Mouse (Mus musculus): ENCODE measurements around the gene Rpl3l. TPM values are rescaled to one million over a fixed set of nuclear protein-coding genes. Genes with fewer than 3 reads are reported as not detected.

Rpl3l gene
- polyA plus RNA-seq, 1 experiment from 2014 or later = 1.3 TPM

GRCm38 (mm10) chr17:24728184-24728583, 564 bp downstream of the Rpl3l start:
- 67% methylated on average over 17 of the region's 17 CpGs for WGBS
- no peak for ATAC-seq (ENCODE audit: insufficient number of reproducible peaks, insufficient read depth, low FRiP score, low read depth)
- H3K27ac ChIP-seq (replicated peaks in 1 of 2; ENCODE audit: control insufficient read depth in 1 of 2, insufficient read depth in 1 of 2, low read depth in 2 of 2, low read length in 2 of 2) = no peak overlapping the region
- no peak overlapping the region for H3K4me3 ChIP-seq (ENCODE audit: control insufficient read depth in 1 of 2, insufficient read depth in 1 of 2, low read depth in 1 of 2, low read length in 2 of 2)
- H3K4me1 ChIP-seq (ENCODE audit: control insufficient read depth in 2 of 2, insufficient read depth in 2 of 2, low read length in 2 of 2) = peaks cover 11 to 18% of the 10 kb centered on the region in 2 experiments
- H3K27me3 ChIP-seq (ENCODE audit: control insufficient read depth, insufficient read depth, low read length) = no peaks in the 10 kb centered on the region
- H3K9me3 ChIP-seq (ENCODE audit: control insufficient read depth, low read length) = no peaks in the 10 kb centered on the region
- no peak overlapping the region for H3K9ac ChIP-seq (ENCODE audit: low read length)
- H3K36me3 ChIP-seq (ENCODE audit: control insufficient read depth, insufficient read depth, low read length) = no peaks in the 10 kb centered on the region
- H3K4me2 ChIP-seq (ENCODE audit: low read length) = no peak overlapping the region

DNA sequence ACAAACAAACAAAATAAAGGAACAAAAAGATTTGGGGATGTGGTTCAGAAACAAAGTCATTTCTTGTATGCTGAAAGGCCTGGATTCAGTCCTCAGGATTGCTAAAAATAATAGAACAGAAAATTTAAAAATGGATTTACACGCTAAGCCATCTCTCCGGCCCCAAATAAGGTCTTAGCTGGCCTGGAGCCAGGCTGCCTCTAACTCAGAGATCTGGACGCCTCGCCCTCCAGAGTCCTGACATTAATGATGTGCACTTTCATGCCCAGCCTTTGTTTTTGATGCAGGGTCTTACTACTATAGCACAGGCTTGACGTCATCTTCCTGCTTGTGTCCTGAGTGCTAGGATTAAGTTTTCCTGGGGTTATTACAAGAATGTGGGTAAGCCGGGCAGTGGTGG, 1.4 kb downstream of the Rpl3l start:
- no peaks in the 10 kb centered on the region for H3K27me3 ChIP-seq (ENCODE audit: control insufficient read depth, insufficient read depth, low read length)
- no peak overlapping the region for H3K4me3 ChIP-seq (ENCODE audit: control insufficient read depth in 1 of 2, insufficient read depth in 1 of 2, low read depth in 1 of 2, low read length in 2 of 2)
- no peak overlapping the region for H3K4me2 ChIP-seq (ENCODE audit: low read length)
- WGBS = 52% methylated on average over 6 of the region's 6 CpGs
- H3K9me3 ChIP-seq (ENCODE audit: control insufficient read depth, low read length) = no peaks in the 10 kb centered on the region
- no peak for ATAC-seq (ENCODE audit: insufficient number of reproducible peaks, insufficient read depth, low FRiP score, low read depth)
- peaks cover 11 to 15% of the 10 kb centered on the region in 2 experiments for H3K4me1 ChIP-seq (ENCODE audit: control insufficient read depth in 2 of 2, insufficient read depth in 2 of 2, low read length in 2 of 2)
- no peaks in the 10 kb centered on the region for H3K36me3 ChIP-seq (ENCODE audit: control insufficient read depth, insufficient read depth, low read length)
- H3K9ac ChIP-seq (ENCODE audit: low read length) = no peak overlapping the region
- H3K27ac ChIP-seq (replicated peaks in 1 of 2; ENCODE audit: control insufficient read depth in 1 of 2, insufficient read depth in 1 of 2, low read depth in 2 of 2, low read length in 2 of 2) = no peak overlapping the region

DNA sequence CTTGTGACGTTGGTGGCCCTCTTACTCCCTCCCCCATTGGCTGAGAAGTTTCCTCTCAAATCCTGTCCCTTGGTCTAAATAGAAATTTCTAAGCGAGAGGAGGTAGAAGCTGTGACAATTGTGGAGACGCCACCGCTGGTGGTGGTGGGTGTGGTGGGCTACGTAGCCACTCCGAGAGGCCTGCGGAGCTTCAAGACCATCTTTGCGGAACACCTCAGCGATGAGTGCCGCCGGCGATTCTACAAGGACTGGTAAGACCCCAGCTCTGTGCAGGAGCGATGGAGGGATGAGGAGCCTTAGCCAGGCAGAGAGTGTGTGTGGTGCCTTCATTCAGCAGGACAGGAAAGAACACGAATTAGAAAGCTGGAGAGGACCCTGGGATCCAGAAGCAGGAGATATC, 3.2 kb downstream of the Rpl3l start:
- no peak overlapping the region for H3K4me3 ChIP-seq (ENCODE audit: control insufficient read depth in 1 of 2, insufficient read depth in 1 of 2, low read depth in 1 of 2, low read length in 2 of 2)
- H3K4me1 ChIP-seq (ENCODE audit: control insufficient read depth in 2 of 2, insufficient read depth in 2 of 2, low read length in 2 of 2) = peaks cover 9 to 13% of the 10 kb centered on the region in 2 experiments
- no peaks in the 10 kb centered on the region for H3K27me3 ChIP-seq (ENCODE audit: control insufficient read depth, insufficient read depth, low read length)

GRCm38 (mm10) chr17:24732233-24732935, 4.8 kb downstream of the Rpl3l start:
- peak overlapping the region; percentile 5; the same call in 1 of the 2 replicates for H3K9ac ChIP-seq (ENCODE audit: low read length)
- no peak for ATAC-seq (ENCODE audit: insufficient number of reproducible peaks, insufficient read depth, low FRiP score, low read depth)

More for the DNA sequence above, 3.2 kb downstream of the Rpl3l start:
- Histone ChIP-seq H3K9me3 (ENCODE audit: control insufficient read depth, low read length) (no peaks in the 10 kb centered on the region), H3K4me2 (ENCODE audit: low read length) (no peak overlapping the region), H3K36me3 (ENCODE audit: control insufficient read depth, insufficient read depth, low read length) (no peaks in the 10 kb centered on the region), H3K27ac (replicated peaks in 1 of 2; ENCODE audit: control insufficient read depth in 1 of 2, insufficient read depth in 1 of 2, low read depth in 2 of 2, low read length in 2 of 2) (no peak overlapping the region), H3K9ac (ENCODE audit: low read length) (no peak overlapping the region)
- WGBS = 78% methylated on average over 14 of the region's 14 CpGs
- ATAC-seq (ENCODE audit: insufficient number of reproducible peaks, insufficient read depth, low FRiP score, low read depth) = no peak

DNA sequence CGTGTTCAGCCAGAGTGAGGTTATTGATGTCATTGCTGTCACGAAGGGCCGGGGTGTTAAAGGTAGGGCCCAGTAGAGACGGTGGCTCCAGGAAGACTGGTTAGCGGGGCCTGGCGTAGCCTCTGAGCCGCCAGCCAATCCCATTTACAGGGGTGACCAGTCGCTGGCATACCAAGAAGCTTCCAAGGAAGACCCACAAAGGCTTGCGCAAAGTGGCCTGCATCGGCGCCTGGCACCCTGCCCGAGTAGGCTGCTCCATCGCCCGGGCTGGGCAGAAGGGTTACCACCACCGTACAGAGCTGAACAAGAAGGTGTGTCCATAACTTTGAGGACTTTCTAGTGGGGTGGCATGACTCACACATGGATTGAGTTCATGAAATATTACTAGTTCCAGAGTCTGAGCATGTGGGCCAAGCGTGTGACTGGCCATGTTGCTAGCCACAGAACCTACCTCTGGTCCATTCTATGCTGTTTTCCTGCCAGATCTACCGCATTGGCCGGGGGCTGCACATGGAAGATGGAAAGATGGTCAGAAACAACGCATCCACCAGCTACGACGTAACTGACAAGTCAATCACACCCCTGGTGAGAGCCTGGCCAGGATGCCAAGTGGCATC, 5.9 kb downstream of the Rpl3l start:
- no peak overlapping the region for H3K4me3 ChIP-seq (ENCODE audit: control insufficient read depth in 1 of 2, insufficient read depth in 1 of 2, low read depth in 1 of 2, low read length in 2 of 2)
- no peak overlapping the region for H3K27ac ChIP-seq (replicated peaks in 1 of 2; ENCODE audit: control insufficient read depth in 1 of 2, insufficient read depth in 1 of 2, low read depth in 2 of 2, low read length in 2 of 2)
- H3K27me3 ChIP-seq (ENCODE audit: control insufficient read depth, insufficient read depth, low read length) = no peaks in the 10 kb centered on the region
- no peak for ATAC-seq (ENCODE audit: insufficient number of reproducible peaks, insufficient read depth, low FRiP score, low read depth)
- H3K9me3 ChIP-seq (ENCODE audit: control insufficient read depth, low read length) = no peaks in the 10 kb centered on the region
- no peak overlapping the region for H3K9ac ChIP-seq (ENCODE audit: low read length)
- no peak overlapping the region for H3K4me2 ChIP-seq (ENCODE audit: low read length)
- no peaks in the 10 kb centered on the region for H3K36me3 ChIP-seq (ENCODE audit: control insufficient read depth, insufficient read depth, low read length)
- WGBS = 92% methylated on average over 21 of the region's 21 CpGs
- H3K4me1 ChIP-seq (ENCODE audit: control insufficient read depth in 2 of 2, insufficient read depth in 2 of 2, low read length in 2 of 2) = peaks cover 13 to 25% of the 10 kb centered on the region in 2 experiments

More at GRCm38 (mm10) chr17:24732233-24732935, 4.8 kb downstream of the Rpl3l start:
- 67% methylated on average over 12 of the region's 12 CpGs for WGBS
- Histone ChIP-seq H3K4me1 (ENCODE audit: control insufficient read depth in 2 of 2, insufficient read depth in 2 of 2, low read length in 2 of 2) (peaks cover 13 to 22% of the 10 kb centered on the region in 2 experiments), H3K4me3 (ENCODE audit: control insufficient read depth in 1 of 2, insufficient read depth in 1 of 2, low read depth in 1 of 2, low read length in 2 of 2) (no peak overlapping the region), H3K4me2 (ENCODE audit: low read length) (0 out of 2 replicates have a peak overlapping the region, but pooled peaks have one; percentile 7), H3K27ac (replicated peaks in 1 of 2; ENCODE audit: control insufficient read depth in 1 of 2, insufficient read depth in 1 of 2, low read depth in 2 of 2, low read length in 2 of 2) (peak overlapping the region; percentile 49 to 68), H3K36me3 (ENCODE audit: control insufficient read depth, insufficient read depth, low read length) (no peaks in the 10 kb centered on the region), H3K27me3 (ENCODE audit: control insufficient read depth, insufficient read depth, low read length) (no peaks in the 10 kb centered on the region), H3K9me3 (ENCODE audit: control insufficient read depth, low read length) (no peaks in the 10 kb centered on the region)

DNA sequence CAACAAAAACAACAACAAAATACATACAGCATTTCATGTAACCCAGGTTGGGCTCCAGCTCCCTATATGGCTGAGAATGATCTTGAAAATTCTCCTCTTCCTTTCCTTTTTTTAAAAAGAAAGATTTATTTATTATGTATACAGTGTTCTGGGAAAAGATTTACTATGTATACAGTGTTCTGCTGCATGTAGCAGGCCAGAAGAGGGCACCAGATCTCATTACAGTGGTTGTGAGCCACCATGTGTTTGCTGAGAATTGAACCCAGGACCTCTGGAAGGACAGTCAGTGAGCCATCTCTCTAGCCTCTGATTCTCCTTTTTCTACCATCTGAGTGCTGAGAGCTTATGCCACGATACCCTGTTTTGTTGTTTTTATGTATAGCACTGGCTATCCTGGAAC, 6.9 kb downstream of the Rpl3l start:
- no peak for ATAC-seq (ENCODE audit: insufficient number of reproducible peaks, insufficient read depth, low FRiP score, low read depth)
- Histone ChIP-seq H3K4me1 (ENCODE audit: control insufficient read depth in 2 of 2, insufficient read depth in 2 of 2, low read length in 2 of 2) (peaks cover 13 to 25% of the 10 kb centered on the region in 2 experiments), H3K27ac (replicated peaks in 1 of 2; ENCODE audit: control insufficient read depth in 1 of 2, insufficient read depth in 1 of 2, low read depth in 2 of 2, low read length in 2 of 2) (no peak overlapping the region), H3K27me3 (ENCODE audit: control insufficient read depth, insufficient read depth, low read length) (no peaks in the 10 kb centered on the region), H3K4me3 (ENCODE audit: control insufficient read depth in 1 of 2, insufficient read depth in 1 of 2, low read depth in 1 of 2, low read length in 2 of 2) (no peak overlapping the region), H3K4me2 (ENCODE audit: low read length) (no peak overlapping the region), H3K9ac (ENCODE audit: low read length) (no peak overlapping the region), H3K36me3 (ENCODE audit: control insufficient read depth, insufficient read depth, low read length) (no peaks in the 10 kb centered on the region), H3K9me3 (ENCODE audit: control insufficient read depth, low read length) (no peaks in the 10 kb centered on the region)
- WGBS = 91% methylated on average over 1 of the region's 1 CpGs

- Histone ChIP-seq H3K36me3 (ENCODE audit: control insufficient read depth, insufficient read depth, low read length) (peaks cover 8% of the 10 kb centered on the region), H3K9ac (ENCODE audit: low read length) (no peak overlapping the region), H3K4me3 (ENCODE audit: control insufficient read depth in 1 of 2, insufficient read depth in 1 of 2, low read depth in 1 of 2, low read length in 2 of 2) (no peak overlapping the region), H3K27me3 (ENCODE audit: control insufficient read depth, insufficient read depth, low read length) (no peaks in the 10 kb centered on the region), H3K27ac (replicated peaks in 1 of 2; ENCODE audit: control insufficient read depth in 1 of 2, insufficient read depth in 1 of 2, low read depth in 2 of 2, low read length in 2 of 2) (no peak overlapping the region), H3K4me1 (ENCODE audit: control insufficient read depth in 2 of 2, insufficient read depth in 2 of 2, low read length in 2 of 2) (peaks cover 13 to 25% of the 10 kb centered on the region in 2 experiments), H3K9me3 (ENCODE audit: control insufficient read depth, low read length) (no peaks in the 10 kb centered on the region), H3K4me2 (ENCODE audit: low read length) (peak overlapping the region; percentile 93; the same call in 1 of the 2 replicates)
- WGBS = 85% methylated on average over 7 of the region's 7 CpGs
- no peak for ATAC-seq (ENCODE audit: insufficient number of reproducible peaks, insufficient read depth, low FRiP score, low read depth)
Observed at GRCm38 (mm10) chr17:24735446-24735845, 7.8 kb downstream of the Rpl3l start.

Measured in heart, embryonic 14.5 days (tissue).